Mouse (Mus musculus): ENCODE data around the gene Tbl1xr1. TPM values are rescaled to one million over a fixed set of nuclear protein-coding genes. Genes with fewer than 3 reads are reported as not detected.

Gene Tbl1xr1
- polyA plus RNA-seq, 1 experiment from 2014 or later: 10.7 TPM

- no peak for ATAC-seq (replicated peaks; ENCODE audit: low FRiP score, low read depth)
These were observed 71.0 kb downstream of the Tbl1xr1 start for GRCm38 (mm10) chr3:22147433-22147927.

DNA sequence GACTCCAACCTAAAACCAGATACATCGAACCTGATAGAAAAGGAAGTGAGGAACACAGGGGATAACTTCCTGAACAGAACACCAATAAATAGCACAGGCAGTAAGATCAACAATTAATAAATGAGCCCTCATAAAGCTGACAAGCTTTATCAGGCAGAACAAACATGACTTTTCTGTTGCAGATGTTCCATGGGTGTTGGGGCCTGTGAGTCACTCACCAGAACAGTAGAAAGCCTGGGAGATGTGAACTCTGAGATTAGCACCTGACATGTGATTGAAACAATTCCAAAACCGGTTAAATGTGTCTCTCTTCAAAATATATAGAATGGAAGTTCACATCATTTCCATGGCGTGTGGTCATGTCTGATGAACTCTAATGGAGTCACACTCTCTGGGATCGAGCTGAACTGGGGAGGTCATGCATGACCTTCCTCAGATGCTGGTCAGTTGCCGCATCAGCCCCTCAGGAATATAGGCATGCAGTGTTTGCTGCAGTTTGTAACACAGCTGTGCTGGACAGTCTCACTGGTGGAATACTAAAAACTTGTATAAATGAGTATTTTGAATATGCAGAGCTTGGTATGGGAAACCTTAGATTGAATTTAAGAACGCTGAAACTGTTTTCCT lies 72.0 kb downstream of the Tbl1xr1 start:
- DNase-seq (ENCODE audit: low spot score) (no peak), ATAC-seq (replicated peaks; ENCODE audit: low FRiP score, low read depth) (no peak)
- Histone ChIP-seq H3K4me3 (replicated peaks; ENCODE audit: low read depth, low read length) (no peak overlapping the region), H3K9me3 (replicated peaks; ENCODE audit: low read length) (no peaks in the 10 kb centered on the region), H3K4me2 (ENCODE audit: low read length) (no peak overlapping the region), H3K27me3 (ENCODE audit: insufficient read depth, low read length) (no peaks in the 10 kb centered on the region), H3K36me3 (ENCODE audit: insufficient read depth, low read length) (no peaks in the 10 kb centered on the region), H3K4me1 (replicated peaks; ENCODE audit: insufficient read depth, low read length) (no peaks in the 10 kb centered on the region), H3K9ac (ENCODE audit: low read depth, low read length) (no peak overlapping the region), H3K27ac (no peak overlapping the region)
- 41% methylated on average over 6 of the region's 6 CpGs for WGBS
- TF ChIP-seq CTCF (IDR thresholded peaks at IDR 0.05; ENCODE audit: low read depth): no peak

More at GRCm38 (mm10) chr3:22147433-22147927, 71.0 kb downstream of the Tbl1xr1 start:
- WGBS: 78% methylated on average over 1 of the region's 1 CpGs
- Histone ChIP-seq H3K9me3 (replicated peaks; ENCODE audit: low read length) (no peaks in the 10 kb centered on the region), H3K27ac (no peak overlapping the region), H3K9ac (ENCODE audit: low read depth, low read length) (no peak overlapping the region), H3K27me3 (ENCODE audit: insufficient read depth, low read length) (no peaks in the 10 kb centered on the region), H3K4me1 (replicated peaks; ENCODE audit: insufficient read depth, low read length) (no peaks in the 10 kb centered on the region), H3K4me3 (replicated peaks; ENCODE audit: low read depth, low read length) (no peak overlapping the region), H3K4me2 (ENCODE audit: low read length) (no peak overlapping the region), H3K36me3 (ENCODE audit: insufficient read depth, low read length) (no peaks in the 10 kb centered on the region)
- peak; percentile 49 for TF ChIP-seq CTCF (IDR thresholded peaks at IDR 0.05; ENCODE audit: low read depth)
- DNase-seq (ENCODE audit: low spot score): no peak

DNA sequence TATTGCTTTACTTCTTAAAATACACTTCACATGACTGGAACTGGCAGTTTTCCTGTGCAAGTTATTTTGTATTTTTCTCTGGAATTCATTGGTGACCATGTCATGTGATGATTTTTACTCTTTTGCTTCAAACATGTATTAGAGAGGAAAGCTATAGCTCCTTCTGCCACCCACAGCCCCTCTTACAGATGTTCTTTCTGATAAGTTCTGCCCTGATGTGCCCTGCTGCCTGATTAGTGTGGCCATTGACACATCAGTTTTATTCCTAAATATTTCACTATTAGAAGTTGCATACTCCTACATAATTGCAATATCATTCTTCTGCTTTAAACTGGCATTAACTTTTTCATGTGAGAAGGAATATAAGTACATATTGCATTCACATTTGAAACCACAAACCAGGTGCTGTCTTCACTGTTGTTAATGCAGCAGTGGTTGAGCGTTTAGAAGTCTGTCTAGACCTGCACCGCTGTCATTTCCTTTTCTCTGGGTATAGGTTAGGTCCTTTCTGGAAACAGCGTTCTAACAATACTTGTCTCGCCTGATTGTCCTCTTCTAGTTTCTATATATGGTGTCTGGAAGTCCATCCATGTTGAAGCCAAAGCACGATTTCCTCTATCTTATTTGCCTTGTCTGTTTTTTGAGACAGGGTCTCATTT lies 74.5 kb downstream of the Tbl1xr1 start:
- Histone ChIP-seq H3K36me3 (ENCODE audit: insufficient read depth, low read length) (no peaks in the 10 kb centered on the region), H3K27me3 (ENCODE audit: insufficient read depth, low read length) (no peaks in the 10 kb centered on the region), H3K4me3 (replicated peaks; ENCODE audit: low read depth, low read length) (no peak overlapping the region), H3K9ac (ENCODE audit: low read depth, low read length) (no peak overlapping the region), H3K9me3 (replicated peaks; ENCODE audit: low read length) (no peaks in the 10 kb centered on the region), H3K4me2 (ENCODE audit: low read length) (no peak overlapping the region), H3K27ac (no peak overlapping the region), H3K4me1 (replicated peaks; ENCODE audit: insufficient read depth, low read length) (no peaks in the 10 kb centered on the region)
- 91% methylated on average over 5 of the region's 5 CpGs for WGBS
- no peak for TF ChIP-seq CTCF (IDR thresholded peaks at IDR 0.05; ENCODE audit: low read depth)
- ATAC-seq (replicated peaks; ENCODE audit: low FRiP score, low read depth): no peak
- DNase-seq (ENCODE audit: low spot score): no peak

GRCm38 (mm10) chr3:22152773-22153172 lies 76.3 kb downstream of the Tbl1xr1 start:
- H3K9ac ChIP-seq (ENCODE audit: low read depth, low read length): no peak overlapping the region
- no peaks in the 10 kb centered on the region for H3K27me3 ChIP-seq (ENCODE audit: insufficient read depth, low read length)
- no peaks in the 10 kb centered on the region for H3K4me1 ChIP-seq (replicated peaks; ENCODE audit: insufficient read depth, low read length)
- H3K4me3 ChIP-seq (replicated peaks; ENCODE audit: low read depth, low read length): no peak overlapping the region
- WGBS: 96% methylated on average over 1 of the region's 1 CpGs
- H3K27ac ChIP-seq: no peak overlapping the region
- ATAC-seq (replicated peaks; ENCODE audit: low FRiP score, low read depth): no peak
- no peak for TF ChIP-seq CTCF (IDR thresholded peaks at IDR 0.05; ENCODE audit: low read depth)
- H3K36me3 ChIP-seq (ENCODE audit: insufficient read depth, low read length): no peaks in the 10 kb centered on the region
- DNase-seq (ENCODE audit: low spot score): no peak
- H3K9me3 ChIP-seq (replicated peaks; ENCODE audit: low read length): no peaks in the 10 kb centered on the region
- H3K4me2 ChIP-seq (ENCODE audit: low read length): no peak overlapping the region

GRCm38 (mm10) chr3:22154522-22154921 lies 78.1 kb downstream of the Tbl1xr1 start:
- Histone ChIP-seq H3K27ac (no peak overlapping the region), H3K27me3 (ENCODE audit: insufficient read depth, low read length) (no peaks in the 10 kb centered on the region), H3K36me3 (ENCODE audit: insufficient read depth, low read length) (no peaks in the 10 kb centered on the region), H3K4me1 (replicated peaks; ENCODE audit: insufficient read depth, low read length) (no peaks in the 10 kb centered on the region), H3K4me2 (ENCODE audit: low read length) (no peak overlapping the region), H3K4me3 (replicated peaks; ENCODE audit: low read depth, low read length) (no peak overlapping the region), H3K9ac (ENCODE audit: low read depth, low read length) (no peak overlapping the region), H3K9me3 (replicated peaks; ENCODE audit: low read length) (no peaks in the 10 kb centered on the region)
- ATAC-seq (replicated peaks; ENCODE audit: low FRiP score, low read depth) (no peak), DNase-seq (ENCODE audit: low spot score) (no peak)
- WGBS: 87% methylated on average over 3 of the region's 3 CpGs
- TF ChIP-seq CTCF (IDR thresholded peaks at IDR 0.05; ENCODE audit: low read depth): no peak

GRCm38 (mm10) chr3:22156397-22156796 lies 79.9 kb downstream of the Tbl1xr1 start:
- TF ChIP-seq CTCF (IDR thresholded peaks at IDR 0.05; ENCODE audit: low read depth): no peak
- no peak overlapping the region for H3K9ac ChIP-seq (ENCODE audit: low read depth, low read length)
- 54% methylated on average over 2 of the region's 2 CpGs for WGBS
- DNase-seq (ENCODE audit: low spot score) (no peak), ATAC-seq (replicated peaks; ENCODE audit: low FRiP score, low read depth) (no peak)
- H3K4me1 ChIP-seq (replicated peaks; ENCODE audit: insufficient read depth, low read length): no peaks in the 10 kb centered on the region
- no peak overlapping the region for H3K4me2 ChIP-seq (ENCODE audit: low read length)
- H3K36me3 ChIP-seq (ENCODE audit: insufficient read depth, low read length): no peaks in the 10 kb centered on the region
- H3K4me3 ChIP-seq (replicated peaks; ENCODE audit: low read depth, low read length): no peak overlapping the region
- no peak overlapping the region for H3K27ac ChIP-seq
- no peaks in the 10 kb centered on the region for H3K27me3 ChIP-seq (ENCODE audit: insufficient read depth, low read length)
- no peaks in the 10 kb centered on the region for H3K9me3 ChIP-seq (replicated peaks; ENCODE audit: low read length)
